ENCODE assay signal across 18 mouse cellular contexts in genomic region chr11:70873846-70874613, GRCm38 (mm10). TPM values are rescaled to one million over a fixed set of nuclear protein-coding genes. Genes with fewer than 3 reads are reported as not detected.
DNase-seq lines count a peak whose midpoint lies in the region; ATAC-seq and TF ChIP-seq lines count a peak whose summit lies in the region.
"Had no signal": no experiment of that assay in that cellular context is flagged by ENCODE, and none has a peak within 500 bp of the region (broad histone marks: within the 10 kb centered on the region; RNA-seq: fewer than 3 reads in every experiment).

No protein-coding gene starts in this region.

- H3K4me2 ChIP-seq in liver, embryonic 12.5 days: no peak overlapping the region
- 0 out of 2 replicates have a peak overlapping the region, but pooled peaks have one; percentile 25 for H3K4me2 ChIP-seq in intestine, postnatal 0 days (replicated peaks; ENCODE audit: low read depth)
- H3K4me2 ChIP-seq: forebrain, embryonic 12.5 days; heart, embryonic 15.5 days; limb, embryonic 15.5 days; neural tube, embryonic 13.5 days had no signal

- ATAC-seq in liver, embryonic 12.5 days: no peak
- ATAC-seq in intestine, postnatal 0 days: peak; percentile 36; the same call in 1 of the 2 replicates
- ATAC-seq: lung, postnatal 0 days had no signal

- H3K36me3 ChIP-seq in liver, embryonic 12.5 days: peaks cover 19% of the 10 kb centered on the region
- H3K36me3 ChIP-seq in intestine, postnatal 0 days (ENCODE audit: control insufficient read depth, insufficient read depth): peaks cover 5% of the 10 kb centered on the region; the same call in 1 of the 2 replicates
- peaks cover 9% of the 10 kb centered on the region for H3K36me3 ChIP-seq in forebrain, embryonic 10.5 days (replicated peaks)

- H3K9me3 ChIP-seq in liver, embryonic 12.5 days (replicated peaks): no peaks in the 10 kb centered on the region
- no peaks in the 10 kb centered on the region for H3K9me3 ChIP-seq in intestine, postnatal 0 days (ENCODE audit: control insufficient read depth)
- H3K9me3 ChIP-seq in forebrain, embryonic 10.5 days: no peaks in the 10 kb centered on the region
- H3K9me3 ChIP-seq: forebrain, embryonic 12.5 days; heart, embryonic 15.5 days; limb, embryonic 15.5 days; megakaryocyte, embryonic 14.5 days; neural tube, embryonic 13.5 days had no signal

- DNase-seq in adrenal gland, adult 2 months: peak; percentile 38
- no peak for DNase-seq in adrenal gland, adult 8-10 months
- no peak for DNase-seq in liver
- DNase-seq in Muller cell, postnatal 12 days (ENCODE audit: inconsistent ontology term): no peak
- DNase-seq in forebrain, embryonic 10.5 days (ENCODE audit: extremely low spot score, low spot score): no peak
- no peak for DNase-seq in left cerebral cortex, postnatal 4 days
- DNase-seq: adrenal gland, postnatal 25 days; cerebellum, postnatal 14 days; heart, adult 11 months; right cerebral cortex, postnatal 4 days had no signal

- H3K4me1 ChIP-seq in liver, embryonic 12.5 days: peaks cover 40% of the 10 kb centered on the region
- H3K4me1 ChIP-seq in intestine, postnatal 0 days (replicated peaks; ENCODE audit: control insufficient read depth, insufficient read depth, low read length): peaks cover 4% of the 10 kb centered on the region; the same call in 1 of the 2 replicates
- H3K4me1 ChIP-seq in forebrain, embryonic 10.5 days: no peaks in the 10 kb centered on the region

- H3K27ac ChIP-seq in liver, embryonic 12.5 days: 0 out of 2 replicates have a peak overlapping the region, but pooled peaks have one; percentile 36
- H3K27ac ChIP-seq in intestine, postnatal 0 days (ENCODE audit: low read depth, low read length): no peak overlapping the region
- H3K27ac ChIP-seq in forebrain, embryonic 10.5 days: no peak overlapping the region
- H3K27ac ChIP-seq: forebrain, embryonic 12.5 days; heart, embryonic 15.5 days; limb, embryonic 15.5 days; neural tube, embryonic 13.5 days had no signal

- H3K4me3 ChIP-seq in liver, embryonic 12.5 days: no peak overlapping the region
- H3K4me3 ChIP-seq in intestine, postnatal 0 days (ENCODE audit: low read depth, low read length): no peak overlapping the region
- H3K4me3 ChIP-seq in forebrain, embryonic 10.5 days: no peak overlapping the region
- H3K4me3 ChIP-seq: forebrain, embryonic 12.5 days; heart, embryonic 15.5 days; limb, embryonic 15.5 days; megakaryocyte, embryonic 14.5 days; neural tube, embryonic 13.5 days had no signal

- TF ChIP-seq CTCF in intestine, postnatal 0 days (IDR thresholded peaks at IDR 0.05; ENCODE audit: low read depth): no peak

- 60% methylated on average over 1 of the region's 1 CpGs for WGBS in liver, embryonic 12.5 days (ENCODE audit: insufficient replicate concordance)
- 50% methylated on average over 1 of the region's 1 CpGs for WGBS in intestine, postnatal 0 days
- WGBS in forebrain, embryonic 10.5 days: 98% methylated on average over 1 of the region's 1 CpGs

- no peaks in the 10 kb centered on the region for H3K27me3 ChIP-seq in liver, embryonic 12.5 days (replicated peaks)
- H3K27me3 ChIP-seq in intestine, postnatal 0 days (replicated peaks; ENCODE audit: control insufficient read depth, insufficient read depth, low read length): no peaks in the 10 kb centered on the region
- no peaks in the 10 kb centered on the region for H3K27me3 ChIP-seq in forebrain, embryonic 10.5 days (ENCODE audit: poor library complexity, severe bottlenecking)
- H3K27me3 ChIP-seq: forebrain, embryonic 12.5 days; heart, embryonic 15.5 days; limb, embryonic 15.5 days; megakaryocyte, embryonic 14.5 days; neural tube, embryonic 13.5 days had no signal

- intact Hi-C loops in left cerebral cortex, postnatal 4 days (cut with DNase I): no loop called here

- H3K9ac ChIP-seq in liver, embryonic 12.5 days: no peak overlapping the region
- H3K9ac ChIP-seq in intestine, postnatal 0 days (ENCODE audit: low read depth, low read length): no peak overlapping the region
- H3K9ac ChIP-seq: forebrain, embryonic 12.5 days; heart, embryonic 15.5 days; limb, embryonic 15.5 days; neural tube, embryonic 13.5 days had no signal

RNA-seq across cellular contexts. Expression of gene Rabep1, which starts 29.5 kb away (rescaled TPM):
- total RNA-seq in adrenal gland, adult 2 months (2021): 100 to 1,000 TPM; 141 to 170 TPM
- polyA plus RNA-seq in adrenal gland, adult 2 months (2012; rRNA removed): 21.3 and 25.9 TPM in 2 replicates
- total RNA-seq in adrenal gland, adult 8-10 months (2022): 100 to 1,000 TPM; 127 to 241 (median 172) TPM
- polyA plus RNA-seq in liver, embryonic 12.5 days (2016; fragmentation: Nextera tagmentation; extraction: Ambion mirVana): 21.1 and 23.0 TPM in 2 replicates
- polyA plus RNA-seq in intestine, postnatal 0 days (2015; fragmentation: Nextera tagmentation; extraction: Ambion mirVana): 90.9 and 104 TPM in 2 replicates
- 33.2 and 37.9 TPM in 2 replicates for polyA plus RNA-seq in forebrain, embryonic 10.5 days (2016; fragmentation: Nextera tagmentation; extraction: Ambion mirVana)
- total RNA-seq in left cerebral cortex, postnatal 4 days (2021): 100 to 1,000 TPM; 126 TPM
